Mouse (Mus musculus): ENCODE measurements around the gene Fam240b. TPM values are rescaled to one million over a fixed set of nuclear protein-coding genes. Genes with fewer than 3 reads are reported as not detected.

Fam240b gene
- polyA plus RNA-seq, 1 experiment from 2014 or later = not detected

GRCm38 (mm10) chr13:64432017-64432995 is 65.3 kb downstream of the Fam240b start, which contains the start of gene Cdk20:
TSS of gene Cdk20 (plus strand) at chr13:64432314.
- H3K4me2 ChIP-seq = peak within 1 kb of the TSS; percentile 77
- under 1% methylated on average over 57 of the region's 57 CpGs for WGBS
- no peaks in the 10 kb centered on the region for H3K27me3 ChIP-seq
- H3K36me3 ChIP-seq = no peaks in the 10 kb centered on the region; the same call in 1 of the 2 replicates
- ATAC-seq (ENCODE audit: low FRiP score) = peak; percentile 99
- H3K4me1 ChIP-seq (replicated peaks) = peaks cover 15% of the 10 kb centered on the region
- H3K9ac ChIP-seq = peak within 1 kb of the TSS; percentile 80
- H3K9me3 ChIP-seq = no peaks in the 10 kb centered on the region
- H3K4me3 ChIP-seq = peak within 1 kb of the TSS; percentile 58
- H3K27ac ChIP-seq = peak within 1 kb of the TSS; percentile 88

Other genes with a start within 250 kb of the Fam240b start
- 4.2 and 4.3 TPM in 2 replicates for gene Cdc14b, start 222.5 kb downstream of the Fam240b start, polyA plus RNA-seq (2015; fragmentation: Nextera tagmentation; extraction: Ambion mirVana)
- gene Aaed1, start 185.1 kb downstream of the Fam240b start, polyA plus RNA-seq (2015; fragmentation: Nextera tagmentation; extraction: Ambion mirVana) = 15.8 and 16.7 TPM in 2 replicates
- 129 and 131 TPM in 2 replicates for gene Ctsl, start 126.9 kb downstream of the Fam240b start, polyA plus RNA-seq (2015; fragmentation: Nextera tagmentation; extraction: Ambion mirVana)
- gene Cdk20, start 65.5 kb downstream of the Fam240b start, polyA plus RNA-seq (2015; fragmentation: Nextera tagmentation; extraction: Ambion mirVana) = 16.6 and 18.1 TPM in 2 replicates

All from hindbrain, embryonic 13.5 days (tissue).